Mouse (Mus musculus): Measurements from ENCODE around the gene Limd1. TPM values are rescaled to one million over a fixed set of nuclear protein-coding genes. Genes with fewer than 3 reads are reported as not detected.
A peak's percentile ranks its signal among the peaks of the same experiment; 100 is the strongest.

The Limd1 gene
- total and polyA plus RNA-seq, 3 experiments: 32.6 to 37.5 TPM; not detected in 1

GRCm38 (mm10) chr9:123468406-123469085 is 10.0 kb upstream of the Limd1 start:
- H3K27me3 ChIP-seq (ENCODE audit: control insufficient read depth in 1 of 2, insufficient read depth in 2 of 2, low read length in 2 of 2): no peaks in the 10 kb centered on the region
- H3K4me1 ChIP-seq (ENCODE audit: control insufficient read depth in 1 of 2, insufficient read depth in 2 of 2, low read length in 2 of 2): peaks cover 11 to 15% of the 10 kb centered on the region in 2 experiments
- no peaks in the 10 kb centered on the region for H3K9me3 ChIP-seq (replicated peaks; ENCODE audit: insufficient read depth, low read length)
- no peak overlapping the region for H3K9ac ChIP-seq (ENCODE audit: control insufficient read depth, low read depth, low read length, poor library complexity, severe bottlenecking)
- DNase-seq (ENCODE audit: low read depth, low spot score): peak; percentile 75
- H3K79me2 ChIP-seq (ENCODE audit: control insufficient read depth, insufficient read depth, low read length, poor library complexity): no peaks in the 10 kb centered on the region
- H3K36me3 ChIP-seq (ENCODE audit: control insufficient read depth in 1 of 2, insufficient read depth in 2 of 2, low read length in 2 of 2): peaks cover 0 to 17% of the 10 kb centered on the region in 2 experiments; a peak in 2 of 4 replicates
- peak overlapping the region; percentile 68 for H3K27ac ChIP-seq (ENCODE audit: control insufficient read depth, low read depth, low read length)
- peak overlapping the region in 1 of 2 experiments; percentile 30; a peak in 2 of 4 replicates for H3K4me3 ChIP-seq (ENCODE audit: control insufficient read depth in 1 of 2, insufficient read depth in 1 of 2, low read depth in 2 of 2, low read length in 2 of 2)
- TF ChIP-seq ETS1 (IDR thresholded peaks at IDR 0.05; ENCODE audit: low read depth, low read length) (0 out of 2 replicates have a peak, but pooled peaks have one; percentile 10), GATA1 (IDR thresholded peaks at IDR 0.05; ENCODE audit: low read depth, low read length) (peak; percentile 77), CHD1 (IDR thresholded peaks at IDR 0.05; ENCODE audit: low read depth, low read length) (no peak), TAL1 (IDR thresholded peaks at IDR 0.05; ENCODE audit: low read length) (peak; percentile 61), MYB (IDR thresholded peaks at IDR 0.05; ENCODE audit: low read depth, low read length) (peak; percentile 58; the same call in 1 of the 2 replicates), MAFK (IDR thresholded peaks at IDR 0.05; ENCODE audit: borderline replicate concordance, low read depth, low read length) (no peak), RCOR1 (IDR thresholded peaks at IDR 0.05; ENCODE audit: low read depth, low read length) (peak; percentile 15; the same call in 1 of the 2 replicates), MAX (IDR thresholded peaks at IDR 0.05; ENCODE audit: low read length) (peak; percentile 52; the same call in 1 of the 2 replicates), TCF12 (IDR thresholded peaks at IDR 0.05; ENCODE audit: low read depth, low read length) (peak; percentile 61), EP300 (IDR thresholded peaks at IDR 0.05; ENCODE audit: low read depth in 1 of 2, low read length in 2 of 2) (peak; percentile 55 to 81; a peak in 3 of 4 replicates)

- H3K4me3 ChIP-seq (ENCODE audit: control insufficient read depth in 1 of 2, insufficient read depth in 1 of 2, low read depth in 2 of 2, low read length in 2 of 2): no peak overlapping the region
- no peaks in the 10 kb centered on the region for H3K9me3 ChIP-seq (replicated peaks; ENCODE audit: insufficient read depth, low read length)
- H3K4me1 ChIP-seq (ENCODE audit: control insufficient read depth in 1 of 2, insufficient read depth in 2 of 2, low read length in 2 of 2): peaks cover 11 to 15% of the 10 kb centered on the region in 2 experiments
- no peak for TF ChIP-seq MAX (IDR thresholded peaks at IDR 0.05; ENCODE audit: low read length)
- no peak for TF ChIP-seq MXI1 (IDR thresholded peaks at IDR 0.05; ENCODE audit: low read depth, low read length)
- TF ChIP-seq USF1 (IDR thresholded peaks at IDR 0.05; ENCODE audit: low read depth, low read length): no peak
- no peak for TF ChIP-seq KAT2A (conservative IDR thresholded peaks at IDR 0.05; ENCODE audit: low read depth, low read length)
- TF ChIP-seq POLR2AphosphoS2 (IDR thresholded peaks at IDR 0.05; ENCODE audit: low read length): no peak
- no peak for TF ChIP-seq E2F4 (IDR thresholded peaks at IDR 0.05; ENCODE audit: borderline replicate concordance, low read depth, low read length)
- TF ChIP-seq USF2 (IDR thresholded peaks at IDR 0.05; ENCODE audit: borderline replicate concordance in 1 of 2, insufficient read depth in 1 of 2, low read depth in 1 of 2, low read length in 2 of 2): no peak
- no peak for TF ChIP-seq SIN3A (IDR thresholded peaks at IDR 0.05; ENCODE audit: low read length)
- no peak for TF ChIP-seq ZKSCAN1 (IDR thresholded peaks at IDR 0.05; ENCODE audit: low read depth, low read length)
- peaks cover 0 to 17% of the 10 kb centered on the region in 2 experiments; a peak in 2 of 4 replicates for H3K36me3 ChIP-seq (ENCODE audit: control insufficient read depth in 1 of 2, insufficient read depth in 2 of 2, low read length in 2 of 2)
- H3K9ac ChIP-seq (ENCODE audit: control insufficient read depth, low read depth, low read length, poor library complexity, severe bottlenecking): no peak overlapping the region
- no peaks in the 10 kb centered on the region for H3K27me3 ChIP-seq (ENCODE audit: control insufficient read depth in 1 of 2, insufficient read depth in 2 of 2, low read length in 2 of 2)
- no peak for DNase-seq (ENCODE audit: low read depth, low spot score)
- no peaks in the 10 kb centered on the region for H3K79me2 ChIP-seq (ENCODE audit: control insufficient read depth, insufficient read depth, low read length, poor library complexity)
- H3K27ac ChIP-seq (ENCODE audit: control insufficient read depth, low read depth, low read length): peak overlapping the region; percentile 68; the same call in 1 of the 2 replicates
Observed at GRCm38 (mm10) chr9:123469087-123469486, 9.4 kb upstream of the Limd1 start.
